Mouse (Mus musculus) retina, postnatal 7 days (tissue): Measurements from ENCODE around the gene Avpr1b.
A peak's percentile ranks its signal among the peaks of the same experiment; 100 is the strongest.
"Not testable (repeated sequence)": the region's sequence is repeated elsewhere in the genome, so short reads cannot be mapped to it uniquely, and the experiment has no call there.

ENCODE experiments used
- DNase-seq: peaks from one replicate; pipeline ENCODE4 v3.0.0-alpha.2; 2012; ENCODE audit warnings: low read depth, low spot score

Avpr1b gene

GRCm38 (mm10) chr1:131619348-131619747, 20.3 kb downstream of the Avpr1b start:
- DNase-seq, result no peak

GRCm38 (mm10) chr1:131623644-131624043, 24.6 kb downstream of the Avpr1b start:
- no peak for DNase-seq

- DNase-seq, result no peak
Measured at GRCm38 (mm10) chr1:131624175-131624835, 25.3 kb downstream of the Avpr1b start.

GRCm38 (mm10) chr1:131626200-131626599, 27.2 kb downstream of the Avpr1b start:
- DNase-seq, result no peak

GRCm38 (mm10) chr1:131632216-131632615, 33.2 kb downstream of the Avpr1b start:
- not testable (repeated sequence) for DNase-seq

GRCm38 (mm10) chr1:131634495-131634894, 35.5 kb downstream of the Avpr1b start:
- DNase-seq, result no peak

- DNase-seq, result no peak
Measured at GRCm38 (mm10) chr1:131637791-131638540, 38.9 kb downstream of the Avpr1b start, which contains the start of gene Ctse. TSS of gene Ctse (plus strand) at chr1:131638306.

- no peak for DNase-seq
Measured at GRCm38 (mm10) chr1:131638541-131639421, 39.7 kb downstream of the Avpr1b start.

GRCm38 (mm10) chr1:131640062-131640461, 41.0 kb downstream of the Avpr1b start:
- no peak for DNase-seq

GRCm38 (mm10) chr1:131641565-131641964, 42.5 kb downstream of the Avpr1b start:
- no peak for DNase-seq

GRCm38 (mm10) chr1:131642251-131642650, 43.2 kb downstream of the Avpr1b start:
- DNase-seq, result no peak

- no peak for DNase-seq
Measured at GRCm38 (mm10) chr1:131652670-131653443, 53.8 kb downstream of the Avpr1b start.

- no peak for DNase-seq
Measured at GRCm38 (mm10) chr1:131655601-131656000, 56.6 kb downstream of the Avpr1b start.

GRCm38 (mm10) chr1:131657945-131658354, 58.9 kb downstream of the Avpr1b start:
- peak; percentile 84 for DNase-seq

GRCm38 (mm10) chr1:131659512-131660085, 60.6 kb downstream of the Avpr1b start:
- no peak for DNase-seq

- no peak for DNase-seq
Measured at GRCm38 (mm10) chr1:131660266-131660665, 61.2 kb downstream of the Avpr1b start.

GRCm38 (mm10) chr1:131660716-131661472, 61.9 kb downstream of the Avpr1b start:
- DNase-seq, result no peak
